Mouse (Mus musculus) midbrain, embryonic 16.5 days (tissue): ENCODE data around the gene Rnf5. TPM values are rescaled to one million over a fixed set of nuclear protein-coding genes. Genes with fewer than 3 reads are reported as not detected.
A peak's percentile ranks its signal among the peaks of the same experiment; 100 is the strongest.

Experiments used
- ATAC-seq: fragments of 200-750 bp; cut with Nextera tagmentation; 2 replicates; pipeline ENCODE4 v1.8.0; 2017; ENCODE audit warnings: moderate TSS enrichment
- H3K27ac ChIP-seq: fragments of 300-500 bp; sonication (generic); 2 replicates; pipeline ENCODE4 v1.5.1; 2014; ENCODE audit warnings: mild to moderate bottlenecking, low read length, mixed read lengths
- H3K27me3 ChIP-seq: fragments of 300-500 bp; sonication (generic); 2 replicates; pipeline ENCODE4 v1.6.1; 2014; ENCODE audit warnings: low read depth, low read length, mixed read lengths; ENCODE audit not compliant: control insufficient read depth, insufficient read depth
- H3K36me3 ChIP-seq: fragments of 300-500 bp; sonication (generic); 2 replicates; pipeline ENCODE4 v1.6.1; 2014; ENCODE audit warnings: mild to moderate bottlenecking, low read length, moderate library complexity, mixed read lengths; ENCODE audit not compliant: control insufficient read depth, insufficient read depth
- H3K4me1 ChIP-seq: fragments of 300-500 bp; sonication (generic); 2 replicates; pipeline ENCODE4 v1.6.1; 2014; ENCODE audit warnings: mild to moderate bottlenecking, low read length, mixed read lengths; ENCODE audit not compliant: control insufficient read depth, insufficient read depth
- H3K4me2 ChIP-seq: fragments of 300-500 bp; sonication (generic); 2 replicates; pipeline ENCODE4 v1.6.1; 2014; ENCODE audit warnings: mild to moderate bottlenecking, low read length, mixed read lengths
- H3K4me3 ChIP-seq: fragments of 300-500 bp; sonication (generic); 2 replicates; pipeline ENCODE4 v1.5.1; 2014; ENCODE audit warnings: low read depth, mild to moderate bottlenecking, low read length, moderate library complexity, mixed read lengths
- H3K9ac ChIP-seq: fragments of 300-500 bp; sonication (generic); 2 replicates; pipeline ENCODE4 v1.6.1; 2014; ENCODE audit warnings: low read depth, low read length, mixed read lengths
- H3K9me3 ChIP-seq: fragments of 300-500 bp; sonication (generic); replicated peaks from 2 replicates; pipeline ENCODE4 v1.6.1; 2014; ENCODE audit warnings: mild to moderate bottlenecking, low read length, mixed read lengths; ENCODE audit not compliant: control insufficient read depth, poor library complexity, severe bottlenecking
- WGBS: fragments of 180-500 bp; shearing (Covaris S2); extraction: QIAGEN DNeasy Blood & Tissue Kit; methylation state at CpG from one replicate; pipeline ENCODE4 v1.1.7; 2014; 5-methylcytosine and 5-hydroxymethylcytosine counted together
- polyA plus RNA-seq: library from polyadenylated mRNA; unstranded; fragments of >200 nt; fragmentation: Nextera tagmentation; extraction: Ambion mirVana; gene quantifications from 2 replicates; pipeline ENCODE4 v1.2.1, GENCODE M21; 2015

Gene Rnf5
- polyA plus RNA-seq, 1 experiment from 2014 or later: 291 TPM

DNA sequence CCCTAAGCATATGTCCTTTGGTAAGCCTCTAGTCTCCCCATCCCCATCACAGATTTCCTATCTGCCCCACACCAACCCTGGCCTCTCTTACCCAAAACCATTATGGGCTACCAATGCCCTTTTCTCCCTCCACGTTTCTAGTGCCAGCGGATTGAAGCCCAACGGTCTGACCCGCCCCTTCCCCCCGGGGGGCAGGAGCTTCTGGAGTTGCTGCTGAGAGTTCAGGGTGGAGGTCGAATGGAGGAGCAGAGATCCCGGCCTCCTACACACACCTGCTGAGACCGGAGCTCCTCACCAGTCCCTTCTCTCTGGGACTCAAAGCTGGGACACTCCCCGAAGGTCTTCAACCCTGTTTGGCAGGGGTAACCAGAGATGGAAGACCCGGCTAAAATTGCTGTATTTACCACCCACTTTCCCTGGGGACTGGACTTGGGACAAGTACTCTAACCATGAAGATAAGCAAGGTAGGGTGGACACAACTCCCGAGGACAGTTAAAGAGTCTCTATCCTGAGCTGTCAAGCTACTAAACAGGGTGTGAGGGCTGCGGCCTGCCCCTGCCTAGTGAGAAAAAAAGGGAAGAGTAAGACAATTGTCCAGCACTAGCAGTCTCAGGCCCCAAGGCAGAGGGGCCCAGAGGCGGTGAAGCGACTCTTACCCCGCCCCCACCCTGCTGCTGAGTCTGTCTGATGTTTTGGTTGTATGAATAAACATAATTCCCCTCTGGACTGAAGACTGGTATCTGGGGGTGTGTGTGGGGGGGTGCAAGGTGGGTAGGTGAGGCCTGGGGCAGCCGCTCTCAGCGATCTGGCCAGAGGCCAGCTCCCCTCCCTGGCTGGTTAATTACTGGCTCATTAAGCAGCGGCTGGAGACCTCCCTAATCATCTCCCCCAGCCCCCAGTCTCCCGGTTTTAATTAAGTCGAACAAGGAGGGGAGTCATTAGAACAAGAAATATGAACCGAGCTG is 12.2 kb downstream of the Rnf5 start, which contains the start of gene Pbx2:
TSS of gene Pbx2 (plus strand) at position 238 of the 965 bp plus-strand sequence.
- peak within 1 kb of the TSS; percentile 97 for H3K27ac ChIP-seq
- H3K4me2 ChIP-seq: peak within 1 kb of the TSS; percentile 80
- ATAC-seq: no peak; the same call in 1 of the 2 replicates
- H3K4me3 ChIP-seq: peak within 1 kb of the TSS; percentile 69
- H3K4me1 ChIP-seq: peaks cover 40% of the 10 kb centered on the region
- H3K27me3 ChIP-seq: no peaks in the 10 kb centered on the region
- peaks cover 15% of the 10 kb centered on the region for H3K36me3 ChIP-seq
- WGBS: 2% methylated on average over 21 of the region's 21 CpGs
- H3K9me3 ChIP-seq: no peaks in the 10 kb centered on the region
- peak within 1 kb of the TSS; percentile 94 for H3K9ac ChIP-seq

DNA sequence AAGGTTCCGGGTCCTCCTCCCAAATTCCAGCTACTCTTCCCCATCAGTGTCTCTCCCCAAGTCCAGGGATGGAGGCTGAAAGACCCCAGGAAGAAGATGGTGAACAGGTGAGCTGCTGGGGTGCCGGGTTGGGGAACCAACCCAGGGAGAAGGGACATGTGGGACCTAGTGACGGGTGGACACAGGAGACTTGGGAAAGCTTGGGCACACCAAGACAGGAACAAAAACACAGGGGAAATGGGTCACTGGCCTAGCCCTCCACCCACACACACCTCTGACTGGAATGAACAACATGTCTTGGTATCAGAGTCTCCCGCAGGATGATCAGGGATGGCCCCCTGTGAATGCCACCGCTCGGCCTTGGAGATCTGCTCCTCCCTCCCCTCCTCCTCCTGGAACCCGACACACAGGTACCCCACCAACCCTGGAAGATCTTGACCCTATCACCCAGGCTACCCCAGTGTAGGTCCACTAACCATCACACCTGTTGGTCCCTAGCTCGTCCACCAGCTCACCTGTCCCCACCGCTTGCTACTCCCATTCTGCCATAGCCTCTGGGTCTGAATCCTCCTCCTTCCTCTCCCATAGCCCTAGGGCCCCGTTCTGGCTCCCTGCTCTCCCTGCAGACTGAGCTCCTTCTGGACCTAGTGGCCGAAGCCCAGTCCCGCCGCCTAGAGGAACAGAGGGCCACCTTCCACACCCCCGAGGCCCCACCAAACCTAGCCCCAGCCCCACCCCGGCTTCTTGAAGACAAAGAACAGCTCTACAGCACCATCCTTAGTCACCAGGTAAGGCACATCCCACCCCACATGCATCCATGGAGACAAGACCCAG is 13.1 kb downstream of the Rnf5 start:
- Histone ChIP-seq H3K9ac (no peak overlapping the region; the same call in 1 of the 2 replicates), H3K27ac (peak overlapping the region; percentile 97), H3K4me1 (peaks cover 49% of the 10 kb centered on the region), H3K9me3 (no peaks in the 10 kb centered on the region), H3K4me3 (no peak overlapping the region), H3K4me2 (peak overlapping the region; percentile 80), H3K36me3 (peaks cover 7% of the 10 kb centered on the region; the same call in 1 of the 2 replicates), H3K27me3 (no peaks in the 10 kb centered on the region)
- ATAC-seq: no peak
- 68% methylated on average over 15 of the region's 15 CpGs for WGBS

DNA sequence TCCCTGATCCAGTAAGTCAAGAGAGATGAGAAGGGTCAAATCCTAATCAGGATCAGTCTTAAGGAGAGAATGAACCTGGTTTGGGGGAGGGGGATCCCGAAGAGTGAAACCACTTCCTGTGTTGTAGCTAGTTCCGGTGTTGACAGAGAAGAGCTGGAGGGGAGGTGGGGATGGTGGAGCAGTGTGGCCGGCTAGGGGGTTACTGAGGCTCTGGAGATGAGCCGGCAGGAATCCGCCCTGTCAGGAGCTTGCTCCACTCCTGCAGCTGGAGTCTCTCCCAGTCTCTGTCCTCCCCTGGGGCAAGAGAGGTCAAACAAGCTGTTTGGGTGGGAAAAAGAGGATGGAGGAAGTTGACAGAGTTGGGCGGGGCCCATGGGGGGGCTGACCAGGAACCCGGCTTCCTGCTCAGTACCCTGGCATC is 13.8 kb downstream of the Rnf5 start, which contains the start of gene Gpsm3:
TSS of gene Gpsm3 (plus strand) at position 126 of the 421 bp plus-strand sequence.
- Histone ChIP-seq H3K9me3 (no peaks in the 10 kb centered on the region), H3K4me2 (peak within 1 kb of the TSS; percentile 80; the same call in 1 of the 2 replicates), H3K4me1 (peaks cover 47% of the 10 kb centered on the region), H3K4me3 (no peak within 1 kb of the TSS), H3K9ac (no peak within 1 kb of the TSS), H3K36me3 (0 out of 2 replicates have a peak, but pooled peaks cover 2% of the 10 kb centered on the region), H3K27me3 (no peaks in the 10 kb centered on the region), H3K27ac (no peak within 1 kb of the TSS; the same call in 1 of the 2 replicates)
- ATAC-seq: no peak
- 31% methylated on average over 7 of the region's 7 CpGs for WGBS

- Histone ChIP-seq H3K4me2 (no peak overlapping the region), H3K4me3 (no peak overlapping the region), H3K9me3 (no peaks in the 10 kb centered on the region), H3K9ac (no peak overlapping the region), H3K27me3 (no peaks in the 10 kb centered on the region), H3K36me3 (no peaks in the 10 kb centered on the region), H3K4me1 (peaks cover 42% of the 10 kb centered on the region), H3K27ac (no peak overlapping the region)
- 52% methylated on average over 7 of the region's 7 CpGs for WGBS
- no peak for ATAC-seq
These were observed 14.3 kb downstream of the Rnf5 start for GRCm38 (mm10) chr17:34589206-34589605.

- H3K4me2 ChIP-seq: no peak overlapping the region
- H3K27me3 ChIP-seq: no peaks in the 10 kb centered on the region
- no peak overlapping the region for H3K27ac ChIP-seq
- no peaks in the 10 kb centered on the region for H3K36me3 ChIP-seq
- no peak overlapping the region for H3K4me3 ChIP-seq
- no peak for ATAC-seq
- H3K4me1 ChIP-seq: peaks cover 38% of the 10 kb centered on the region
- no peak overlapping the region for H3K9ac ChIP-seq
- no peaks in the 10 kb centered on the region for H3K9me3 ChIP-seq
- WGBS: 67% methylated on average over 3 of the region's 3 CpGs
These were observed 14.7 kb downstream of the Rnf5 start for GRCm38 (mm10) chr17:34588767-34589166.

DNA sequence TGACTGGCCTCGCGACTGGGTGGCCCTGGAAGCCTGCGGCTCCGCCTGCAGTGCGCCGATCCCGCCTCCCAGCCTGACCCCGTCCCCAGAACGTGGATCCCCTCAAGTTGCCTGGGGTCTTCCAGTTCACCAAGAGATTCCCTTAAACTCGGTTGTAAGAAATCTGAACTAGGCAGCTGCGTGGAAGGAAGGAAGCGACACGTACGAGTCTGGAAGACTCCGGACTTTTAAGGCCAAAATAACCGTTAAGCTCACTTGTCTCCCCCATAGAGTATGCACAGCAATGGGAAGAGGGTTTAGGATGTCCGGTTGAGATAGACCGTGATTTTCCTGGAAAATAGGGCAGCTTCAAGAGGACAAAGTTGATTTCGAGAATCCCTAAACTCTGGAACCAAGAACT is 15.7 kb downstream of the Rnf5 start:
- H3K36me3 ChIP-seq: no peaks in the 10 kb centered on the region
- no peaks in the 10 kb centered on the region for H3K9me3 ChIP-seq
- no peak for ATAC-seq
- H3K27ac ChIP-seq: peak overlapping the region; percentile 100
- peak overlapping the region; percentile 71 for H3K4me3 ChIP-seq
- peak overlapping the region; percentile 85 for H3K4me2 ChIP-seq
- H3K4me1 ChIP-seq: peaks cover 32% of the 10 kb centered on the region
- WGBS: 3% methylated on average over 19 of the region's 19 CpGs
- H3K9ac ChIP-seq: peak overlapping the region; percentile 90
- H3K27me3 ChIP-seq: no peaks in the 10 kb centered on the region

GRCm38 (mm10) chr17:34587423-34587811 is 16.1 kb downstream of the Rnf5 start:
- peak overlapping the region; percentile 100 for H3K27ac ChIP-seq
- WGBS: under 1% methylated on average over 49 of the region's 50 CpGs
- ATAC-seq: peak; percentile 82
- H3K4me1 ChIP-seq: peaks cover 32% of the 10 kb centered on the region
- H3K9me3 ChIP-seq: no peaks in the 10 kb centered on the region
- peak overlapping the region; percentile 71 for H3K4me3 ChIP-seq
- peak overlapping the region; percentile 90 for H3K9ac ChIP-seq
- no peaks in the 10 kb centered on the region for H3K36me3 ChIP-seq
- H3K4me2 ChIP-seq: peak overlapping the region; percentile 85
- no peaks in the 10 kb centered on the region for H3K27me3 ChIP-seq

DNA sequence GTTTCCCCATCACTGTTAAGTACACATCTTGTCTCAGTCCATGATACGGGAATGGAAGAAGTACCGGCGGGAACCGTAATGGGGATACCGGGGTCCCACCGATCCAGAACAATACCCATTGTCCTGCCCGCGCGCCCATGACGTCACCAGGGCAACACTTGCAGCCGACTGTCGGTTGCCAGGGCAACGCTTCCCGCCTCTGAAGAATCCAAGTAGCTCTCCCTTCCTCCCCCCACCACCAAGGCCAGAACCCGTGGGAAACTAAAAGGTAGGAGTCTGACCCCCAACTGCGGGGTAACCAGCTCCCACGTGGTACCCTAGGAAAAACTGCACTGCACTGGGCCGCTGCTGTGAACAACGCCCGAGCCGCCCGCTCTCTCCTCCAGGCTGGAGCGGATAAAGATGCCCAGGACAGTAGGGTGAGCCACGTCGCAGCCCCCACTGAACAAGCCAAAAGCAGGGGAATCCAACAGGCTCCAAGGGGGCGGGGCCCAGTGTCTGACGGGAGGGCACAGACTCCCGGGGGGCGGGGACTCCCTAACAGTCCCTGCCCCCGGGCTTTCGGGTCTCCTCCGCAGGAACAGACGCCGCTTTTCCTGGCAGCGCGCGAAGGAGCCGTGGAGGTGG is 16.6 kb downstream of the Rnf5 start:
- H3K4me3 ChIP-seq: peak overlapping the region; percentile 71
- ATAC-seq: peak; percentile 77
- H3K27me3 ChIP-seq: no peaks in the 10 kb centered on the region
- WGBS: under 1% methylated on average over 38 of the region's 38 CpGs
- H3K36me3 ChIP-seq: no peaks in the 10 kb centered on the region
- peak overlapping the region; percentile 90 for H3K9ac ChIP-seq
- H3K4me1 ChIP-seq: peaks cover 32% of the 10 kb centered on the region
- H3K4me2 ChIP-seq: peak overlapping the region; percentile 85
- H3K27ac ChIP-seq: peak overlapping the region; percentile 100
- no peaks in the 10 kb centered on the region for H3K9me3 ChIP-seq
